Mouse (Mus musculus): ENCODE measurements around the gene Ubald2.

DNA sequence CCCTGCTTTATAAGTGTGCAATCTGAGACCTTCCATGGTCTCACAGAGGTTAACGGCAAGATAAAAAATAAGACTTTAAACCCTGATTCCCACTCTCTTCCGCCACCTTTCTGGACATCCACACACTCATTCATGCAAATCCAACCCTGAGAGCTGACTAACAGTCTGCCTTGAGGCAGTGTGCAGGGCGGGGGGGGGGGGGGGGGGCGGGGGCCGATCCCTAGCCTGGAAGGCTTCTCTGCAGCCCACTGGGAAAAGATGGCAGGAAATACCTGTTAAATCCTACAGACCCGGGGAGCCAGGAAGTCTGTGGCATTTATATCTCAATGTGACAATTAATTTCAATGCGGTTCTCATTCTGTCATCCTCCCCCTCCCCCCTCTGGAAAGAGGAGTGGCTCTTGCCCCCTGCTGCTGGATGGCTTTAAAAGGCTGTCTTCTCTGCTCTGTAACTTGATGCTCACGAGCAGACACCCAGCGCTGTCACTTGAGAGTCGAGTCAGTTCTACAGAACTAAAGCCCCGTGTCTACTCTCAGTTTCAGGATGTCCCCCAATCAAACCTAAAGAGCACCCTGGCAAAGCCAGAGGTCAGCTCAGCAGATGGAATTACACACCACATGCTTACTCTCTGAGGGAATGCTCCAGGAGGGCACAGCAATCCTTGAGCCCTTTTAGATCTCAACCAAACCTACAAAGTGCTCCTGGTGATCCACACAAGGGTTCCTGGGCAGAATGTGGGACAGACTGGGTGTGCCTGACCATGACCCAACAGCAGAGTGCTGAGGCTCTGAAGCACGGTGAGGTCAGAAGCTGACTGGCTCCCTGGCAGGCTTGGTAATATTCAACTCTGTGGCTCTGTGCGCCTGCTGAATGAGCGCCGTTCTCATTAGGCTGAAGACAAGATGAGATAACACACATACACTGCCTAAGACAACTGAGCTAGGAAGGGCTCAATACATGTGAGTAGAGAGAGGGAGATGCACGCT lies 46.5 kb upstream of the Ubald2 start:
- TF ChIP-seq POLR2A (IDR thresholded peaks at IDR 0.05; ENCODE audit: control insufficient read depth, low read depth, low read length) (no peak), CTCF (IDR thresholded peaks at IDR 0.05; ENCODE audit: control insufficient read depth, insufficient read depth, insufficient replicate concordance, low read depth, low read length) (no peak)
